Mouse (Mus musculus) CD4-positive, CD25-positive, alpha-beta regulatory T cell, adult 9 weeks (primary cell): ENCODE results near the gene Fbxo21. TPM values are rescaled to one million over a fixed set of nuclear protein-coding genes. Genes with fewer than 3 reads are reported as not detected.

Source experiments
- polyA plus RNA-seq: library from polyadenylated mRNA; unstranded; fragments of 100-300 nt; shearing (Covaris generic); gene quantifications from one replicate; pipeline ENCODE4 v1.2.1, GENCODE M21; 2017

Gene Fbxo21
- polyA plus RNA-seq, result 10.5 TPM

GRCm38 (mm10) chr5:117976657-117977500 lies at the start of gene Fbxo21:
Fbxo21 (plus strand) TSS chr5:117976730.

GRCm38 (mm10) chr5:118027698-118028190 lies 51.2 kb downstream of the Fbxo21 start, which contains the start of gene Tesc:
Tesc (plus strand) TSS chr5:118027743.

Other genes with a start within 250 kb of the Fbxo21 start
- gene Nos1, start 195.7 kb upstream of the Fbxo21 start, polyA plus RNA-seq, result 0.16 TPM
- 18.7 TPM for gene Tesc, start 51.0 kb downstream of the Fbxo21 start, polyA plus RNA-seq
- 2.3 TPM for gene Fbxw8, start 178.7 kb downstream of the Fbxo21 start, polyA plus RNA-seq
- gene Hrk, start 187.9 kb downstream of the Fbxo21 start, polyA plus RNA-seq, result not detected